Comparison of ENCODE assay signal across 10 mouse cellular contexts in genomic region chr11:19138423-19138822, GRCm38 (mm10).
DNase-seq lines count a peak whose midpoint lies in the region; ATAC-seq lines count a peak whose summit lies in the region.
"Had no signal": no experiment of that assay in that cellular context is flagged by ENCODE, and none has a peak within 500 bp of the region (broad histone marks: within the 10 kb centered on the region; RNA-seq: fewer than 3 reads in every experiment).

No protein-coding gene starts in this region.

- ATAC-seq in hindbrain, embryonic 11.5 days (ENCODE audit: low FRiP score), result no peak
- ATAC-seq in hindbrain, embryonic 12.5 days (ENCODE audit: low FRiP score), result no peak
- no peak for ATAC-seq in inflammation-experienced regulatory T-cells, adult 6 months
- ATAC-seq: Patski had no signal

- H3K4me1 ChIP-seq in hindbrain, embryonic 11.5 days (replicated peaks; ENCODE audit: control insufficient read depth, insufficient read depth, low read length), result no peaks in the 10 kb centered on the region
- H3K4me1 ChIP-seq in hindbrain, embryonic 12.5 days, result 0 out of 2 replicates have a peak, but pooled peaks cover 2% of the 10 kb centered on the region

- no peaks in the 10 kb centered on the region for H3K27me3 ChIP-seq in hindbrain, embryonic 11.5 days (ENCODE audit: control insufficient read depth, insufficient read depth, low read length)
- no peaks in the 10 kb centered on the region for H3K27me3 ChIP-seq in hindbrain, embryonic 12.5 days
- H3K27me3 ChIP-seq: midbrain, embryonic 12.5 days had no signal

- no peak overlapping the region for H3K9ac ChIP-seq in hindbrain, embryonic 11.5 days (ENCODE audit: low read depth, low read length)
- no peak overlapping the region for H3K9ac ChIP-seq in hindbrain, embryonic 12.5 days
- H3K9ac ChIP-seq: midbrain, embryonic 12.5 days had no signal

- WGBS in hindbrain, embryonic 11.5 days, result 53% methylated on average over 5 of the region's 5 CpGs
- 38% methylated on average over 5 of the region's 5 CpGs for WGBS in hindbrain, embryonic 12.5 days

- H3K27ac ChIP-seq in hindbrain, embryonic 11.5 days (ENCODE audit: low read depth, low read length), result no peak overlapping the region
- H3K27ac ChIP-seq in hindbrain, embryonic 12.5 days, result no peak overlapping the region
- H3K27ac ChIP-seq: midbrain, embryonic 12.5 days had no signal

- peak; percentile 19 for DNase-seq in hindbrain, embryonic 11.5 days (ENCODE audit: low spot score)
- DNase-seq in adipocyte (ENCODE audit: low spot score), result peak; percentile 42
- peak; percentile 72 for DNase-seq in gastrocnemius, postnatal 14 days
- DNase-seq in kidney, postnatal 4 days, result peak; percentile 76 to 82
- DNase-seq in skeletal muscle tissue, adult 2 months (ENCODE audit: low read depth, low spot score), result peak; percentile 74
- no peak for DNase-seq in thymus, postnatal 14 days

- intact Hi-C loops in gastrocnemius, postnatal 14 days (cut with DNase I; ENCODE audit: low total_unique reads), result no loop called here

- no peaks in the 10 kb centered on the region for H3K9me3 ChIP-seq in hindbrain, embryonic 11.5 days (ENCODE audit: control insufficient read depth, low read length)
- no peaks in the 10 kb centered on the region for H3K9me3 ChIP-seq in hindbrain, embryonic 12.5 days (replicated peaks)
- H3K9me3 ChIP-seq: midbrain, embryonic 12.5 days had no signal

- H3K36me3 ChIP-seq in hindbrain, embryonic 11.5 days (ENCODE audit: control insufficient read depth, insufficient read depth, low read length), result no peaks in the 10 kb centered on the region
- no peaks in the 10 kb centered on the region for H3K36me3 ChIP-seq in hindbrain, embryonic 12.5 days
- H3K36me3 ChIP-seq: midbrain, embryonic 12.5 days had no signal

- H3K4me2 ChIP-seq in hindbrain, embryonic 11.5 days (replicated peaks; ENCODE audit: low read depth, low read length), result no peak overlapping the region
- H3K4me2 ChIP-seq in hindbrain, embryonic 12.5 days (replicated peaks), result no peak overlapping the region
- H3K4me2 ChIP-seq: midbrain, embryonic 12.5 days had no signal

- H3K4me3 ChIP-seq in hindbrain, embryonic 11.5 days (ENCODE audit: low read depth, low read length), result no peak overlapping the region
- no peak overlapping the region for H3K4me3 ChIP-seq in hindbrain, embryonic 12.5 days
- H3K4me3 ChIP-seq: midbrain, embryonic 12.5 days had no signal
